Mouse (Mus musculus) kidney, embryonic 16.5 days (tissue): Measurements from ENCODE around the gene Dnajc21. TPM values are rescaled to one million over a fixed set of nuclear protein-coding genes. Genes with fewer than 3 reads are reported as not detected.

Source experiments
- ATAC-seq: fragments of 200-750 bp; cut with Nextera tagmentation; 2 replicates; pipeline ENCODE4 v1.8.0; 2017; ENCODE audit warnings: moderate TSS enrichment; ENCODE audit not compliant: low FRiP score, low TSS enrichment
- H3K27ac ChIP-seq: fragments of 300-500 bp; sonication (generic); 2 replicates; pipeline ENCODE4 v1.5.1; 2014; ENCODE audit warnings: low read length
- H3K27me3 ChIP-seq: fragments of 300-500 bp; sonication (generic); 2 replicates; pipeline ENCODE4 v1.6.1; 2014; ENCODE audit warnings: low read length, control low read depth, mixed read lengths; ENCODE audit not compliant: insufficient read depth
- H3K36me3 ChIP-seq: fragments of 300-500 bp; sonication (generic); 2 replicates; pipeline ENCODE4 v1.6.1; 2014; ENCODE audit warnings: low read length, control low read depth, mixed read lengths; ENCODE audit not compliant: insufficient read depth
- H3K4me1 ChIP-seq: fragments of 300-500 bp; sonication (generic); 2 replicates; pipeline ENCODE4 v1.6.1; 2014; ENCODE audit warnings: low read length, control low read depth, mixed read lengths; ENCODE audit not compliant: insufficient read depth
- H3K4me2 ChIP-seq: fragments of 300-500 bp; sonication (generic); replicated peaks from 2 replicates; pipeline ENCODE4 v1.6.1; 2014; ENCODE audit warnings: low read depth, low read length
- H3K4me3 ChIP-seq: fragments of 300-500 bp; sonication (generic); 2 replicates; pipeline ENCODE4 v1.5.1; 2014; ENCODE audit warnings: mild to moderate bottlenecking, low read length
- H3K9ac ChIP-seq: fragments of 300-500 bp; sonication (generic); replicated peaks from 2 replicates; pipeline ENCODE4 v1.6.1; 2014; ENCODE audit warnings: low read length
- H3K9me3 ChIP-seq: fragments of 300-500 bp; sonication (generic); 2 replicates; pipeline ENCODE4 v1.6.1; 2016; ENCODE audit warnings: low read length, control low read depth
- WGBS: fragments of 180-500 bp; shearing (Covaris S2); extraction: QIAGEN DNeasy Blood & Tissue Kit; methylation state at CpG from one replicate; pipeline ENCODE4 v1.1.7; 2014; 5-methylcytosine and 5-hydroxymethylcytosine counted together
- polyA plus RNA-seq: library from polyadenylated mRNA; unstranded; fragments of >200 nt; fragmentation: Nextera tagmentation; extraction: Ambion mirVana; gene quantifications from 2 replicates; pipeline ENCODE4 v1.2.1, GENCODE M21; 2015

Dnajc21 gene
- polyA plus RNA-seq, 1 experiment from 2014 or later = 7.8 TPM

- Histone ChIP-seq H3K27me3 (no peaks in the 10 kb centered on the region), H3K27ac (no peak overlapping the region), H3K4me3 (no peak overlapping the region), H3K4me2 (no peak overlapping the region), H3K4me1 (no peaks in the 10 kb centered on the region), H3K36me3 (peaks cover 51% of the 10 kb centered on the region), H3K9me3 (no peaks in the 10 kb centered on the region), H3K9ac (no peak overlapping the region)
- no peak for ATAC-seq
- 73% methylated on average over 3 of the region's 3 CpGs for WGBS
These were observed 23.2 kb downstream of the Dnajc21 start for GRCm38 (mm10) chr15:10447102-10447501.

GRCm38 (mm10) chr15:10442275-10442674 is 28.0 kb downstream of the Dnajc21 start:
- ATAC-seq = no peak

GRCm38 (mm10) chr15:10441493-10441892 is 28.8 kb downstream of the Dnajc21 start:
- Histone ChIP-seq H3K27me3 (no peaks in the 10 kb centered on the region), H3K4me3 (no peak overlapping the region), H3K27ac (no peak overlapping the region), H3K9ac (no peak overlapping the region), H3K4me1 (no peaks in the 10 kb centered on the region), H3K4me2 (no peak overlapping the region), H3K9me3 (0 out of 2 replicates have a peak, but pooled peaks cover 1% of the 10 kb centered on the region), H3K36me3 (peaks cover 25% of the 10 kb centered on the region)
- WGBS = 86% methylated on average over 9 of the region's 9 CpGs
- ATAC-seq = no peak

More at GRCm38 (mm10) chr15:10442275-10442674, 28.0 kb downstream of the Dnajc21 start:
- no peaks in the 10 kb centered on the region for H3K9me3 ChIP-seq
- no peak overlapping the region for H3K9ac ChIP-seq
- H3K27ac ChIP-seq = no peak overlapping the region
- no peaks in the 10 kb centered on the region for H3K27me3 ChIP-seq
- 90% methylated on average over 1 of the region's 1 CpGs for WGBS
- H3K4me1 ChIP-seq = no peaks in the 10 kb centered on the region
- peaks cover 30% of the 10 kb centered on the region for H3K36me3 ChIP-seq
- H3K4me2 ChIP-seq = no peak overlapping the region
- no peak overlapping the region for H3K4me3 ChIP-seq

- ATAC-seq = no peak
- WGBS = 60% methylated on average over 6 of the region's 6 CpGs
- Histone ChIP-seq H3K36me3 (peaks cover 21% of the 10 kb centered on the region), H3K27ac (no peak overlapping the region), H3K9me3 (0 out of 2 replicates have a peak, but pooled peaks cover 6% of the 10 kb centered on the region), H3K9ac (no peak overlapping the region), H3K27me3 (no peaks in the 10 kb centered on the region), H3K4me2 (no peak overlapping the region), H3K4me1 (no peaks in the 10 kb centered on the region), H3K4me3 (no peak overlapping the region)
These were observed 30.4 kb downstream of the Dnajc21 start for GRCm38 (mm10) chr15:10439963-10440362.

- no peak overlapping the region for H3K4me2 ChIP-seq
- no peak overlapping the region for H3K9ac ChIP-seq
- no peak overlapping the region for H3K27ac ChIP-seq
- 0 out of 2 replicates have a peak, but pooled peaks cover 6% of the 10 kb centered on the region for H3K9me3 ChIP-seq
- no peak for ATAC-seq
- no peaks in the 10 kb centered on the region for H3K4me1 ChIP-seq
- H3K27me3 ChIP-seq = no peaks in the 10 kb centered on the region
- peaks cover 3% of the 10 kb centered on the region for H3K36me3 ChIP-seq
- 89% methylated on average over 1 of the region's 1 CpGs for WGBS
- H3K4me3 ChIP-seq = no peak overlapping the region
These were observed 33.4 kb downstream of the Dnajc21 start for GRCm38 (mm10) chr15:10436893-10437292.

GRCm38 (mm10) chr15:10426545-10427266 is 43.6 kb downstream of the Dnajc21 start:
- ATAC-seq = no peak
- Histone ChIP-seq H3K4me3 (no peak overlapping the region), H3K9me3 (no peaks in the 10 kb centered on the region), H3K27ac (no peak overlapping the region), H3K27me3 (no peaks in the 10 kb centered on the region), H3K9ac (no peak overlapping the region), H3K4me2 (no peak overlapping the region), H3K36me3 (no peaks in the 10 kb centered on the region), H3K4me1 (0 out of 2 replicates have a peak, but pooled peaks cover 2% of the 10 kb centered on the region)
- WGBS = 83% methylated on average over 13 of the region's 13 CpGs

GRCm38 (mm10) chr15:10426124-10426523 is 44.2 kb downstream of the Dnajc21 start:
- Histone ChIP-seq H3K27me3 (no peaks in the 10 kb centered on the region), H3K4me2 (no peak overlapping the region), H3K4me3 (no peak overlapping the region), H3K9ac (no peak overlapping the region), H3K27ac (no peak overlapping the region), H3K4me1 (0 out of 2 replicates have a peak, but pooled peaks cover 6% of the 10 kb centered on the region), H3K36me3 (no peaks in the 10 kb centered on the region), H3K9me3 (no peaks in the 10 kb centered on the region)
- no peak for ATAC-seq
- 93% methylated on average over 6 of the region's 6 CpGs for WGBS

- Histone ChIP-seq H3K27me3 (no peaks in the 10 kb centered on the region), H3K27ac (0 out of 2 replicates have a peak overlapping the region, but pooled peaks have one; percentile 24), H3K36me3 (no peaks in the 10 kb centered on the region), H3K9me3 (no peaks in the 10 kb centered on the region), H3K4me1 (peaks cover 10% of the 10 kb centered on the region; the same call in 1 of the 2 replicates), H3K4me2 (no peak overlapping the region), H3K4me3 (no peak overlapping the region), H3K9ac (no peak overlapping the region)
- ATAC-seq = no peak
- 73% methylated on average over 1 of the region's 1 CpGs for WGBS
These were observed 48.6 kb downstream of the Dnajc21 start for GRCm38 (mm10) chr15:10421785-10422144.

GRCm38 (mm10) chr15:10421138-10421784 is 49.1 kb downstream of the Dnajc21 start:
- Histone ChIP-seq H3K27ac (peak overlapping the region; percentile 36; the same call in 1 of the 2 replicates), H3K4me3 (no peak overlapping the region), H3K36me3 (no peaks in the 10 kb centered on the region), H3K4me2 (no peak overlapping the region), H3K9ac (no peak overlapping the region), H3K9me3 (no peaks in the 10 kb centered on the region), H3K27me3 (no peaks in the 10 kb centered on the region), H3K4me1 (peaks cover 10% of the 10 kb centered on the region; the same call in 1 of the 2 replicates)
- WGBS = 24% methylated on average over 7 of the region's 7 CpGs
- peak; percentile 83 for ATAC-seq

GRCm38 (mm10) chr15:10413656-10414055 is 56.7 kb downstream of the Dnajc21 start:
- no peak for ATAC-seq
- Histone ChIP-seq H3K27ac (no peak overlapping the region), H3K9me3 (no peaks in the 10 kb centered on the region), H3K27me3 (no peaks in the 10 kb centered on the region), H3K9ac (no peak overlapping the region), H3K4me2 (no peak overlapping the region), H3K4me1 (no peaks in the 10 kb centered on the region), H3K4me3 (no peak overlapping the region), H3K36me3 (no peaks in the 10 kb centered on the region)
- WGBS = 88% methylated on average over 6 of the region's 6 CpGs
